In the genomic region with DNA sequence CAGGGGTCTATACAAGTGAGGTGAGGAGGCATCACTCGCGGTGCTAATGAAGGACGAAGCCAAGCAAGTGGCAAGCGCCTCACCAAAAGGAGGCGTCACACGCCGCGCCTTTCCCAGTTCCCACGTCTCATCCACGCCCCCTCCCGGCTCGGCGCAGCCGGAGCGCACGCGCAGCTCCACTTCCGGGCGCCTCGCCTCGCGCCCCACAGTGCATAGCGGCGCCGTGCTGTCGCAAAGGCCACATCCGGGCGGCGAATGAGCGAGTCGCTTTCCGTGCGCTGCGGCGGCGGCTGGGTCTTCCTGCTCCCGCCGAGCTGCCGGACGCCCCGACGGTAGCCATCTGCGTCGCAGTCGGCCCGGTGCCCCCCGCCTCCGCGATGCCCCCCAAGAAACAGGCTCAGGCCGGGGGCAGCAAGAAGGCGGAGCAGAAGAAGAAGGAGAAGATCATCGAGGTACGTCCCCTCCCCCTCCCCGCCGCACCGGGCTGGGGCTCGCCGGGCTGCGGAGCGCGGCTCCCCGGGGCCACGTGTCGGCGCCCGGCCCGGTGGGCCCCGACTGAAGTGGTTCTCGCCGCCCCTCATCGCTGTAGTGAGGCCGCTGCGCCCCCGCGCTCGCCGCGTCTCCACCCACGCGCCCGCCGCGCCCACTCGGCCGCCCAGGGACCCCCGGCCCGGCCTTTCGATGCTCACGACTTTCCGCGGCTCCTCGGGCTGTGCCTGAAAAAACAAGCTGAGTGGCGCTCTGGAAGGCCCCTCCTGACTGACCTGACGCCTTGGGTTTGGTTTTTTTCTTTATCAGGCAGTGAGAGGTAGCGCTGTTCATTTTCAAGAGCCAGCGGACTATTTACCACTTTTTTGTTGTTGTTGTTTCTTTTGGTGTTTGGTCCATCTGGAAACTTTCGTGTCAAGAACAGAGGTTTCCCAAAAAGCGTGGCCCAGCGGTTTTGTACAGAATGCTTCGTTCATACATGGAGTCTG, we compare ENCODE assay signal across 7 mouse cellular contexts. TPM values are rescaled to one million over a fixed set of nuclear protein-coding genes. Genes with fewer than 3 reads are reported as not detected.
DNase-seq lines count a peak whose midpoint lies in the region; ATAC-seq lines count a peak whose summit lies in the region.

Zc3h15 (plus strand) TSS at position 160 of the 977 bp plus-strand sequence.

- DNase-seq in adrenal gland, adult 2 months: peak; percentile 96
- peak; percentile 88 for DNase-seq in embryo, embryonic 11.5 days (ENCODE audit: low read depth, low spot score)
- peak; percentile 82 to 91 for DNase-seq in gastrocnemius, postnatal 36 days
- DNase-seq in left cerebral cortex, postnatal 25 days (ENCODE audit: low spot score in 2 of 2): peak; percentile 94 to 96
- DNase-seq in midbrain, embryonic 10.5 days (ENCODE audit: low spot score): peak; percentile 94
- peak; percentile 94 for DNase-seq in right cerebral cortex, postnatal 4 days

- intact Hi-C loops in gastrocnemius, postnatal 36 days (cut with DNase I): loop anchor here (2.0 to 5.0 kb wide), 2 partner anchors 80 to 128 kb away; partner anchors contain the start of gene Itgav
- intact Hi-C loops in left cerebral cortex, postnatal 25 days (cut with DNase I): loop anchor here (2.0 kb wide), 1 partner anchor 80 kb away; the partner anchor contains the start of gene Itgav

- H3K4me1 ChIP-seq in intestine, embryonic 15.5 days (replicated peaks): peaks cover 12% of the 10 kb centered on the region; the same call in 1 of the 2 replicates
- peaks cover 41% of the 10 kb centered on the region for H3K4me1 ChIP-seq in midbrain, embryonic 10.5 days

- H3K4me2 ChIP-seq in intestine, embryonic 15.5 days (replicated peaks): peak within 1 kb of the TSS; percentile 66

- peak within 1 kb of the TSS; percentile 84 for H3K27ac ChIP-seq in intestine, embryonic 15.5 days
- peak within 1 kb of the TSS; percentile 97 for H3K27ac ChIP-seq in midbrain, embryonic 10.5 days (replicated peaks)

- no peaks in the 10 kb centered on the region for H3K36me3 ChIP-seq in intestine, embryonic 15.5 days
- H3K36me3 ChIP-seq in midbrain, embryonic 10.5 days: no peaks in the 10 kb centered on the region

- no peaks in the 10 kb centered on the region for H3K27me3 ChIP-seq in intestine, embryonic 15.5 days (replicated peaks)
- no peaks in the 10 kb centered on the region for H3K27me3 ChIP-seq in midbrain, embryonic 10.5 days (ENCODE audit: low read depth, poor library complexity, severe bottlenecking)

- peak within 1 kb of the TSS; percentile 94 for H3K9ac ChIP-seq in intestine, embryonic 15.5 days

- H3K9me3 ChIP-seq in intestine, embryonic 15.5 days: no peaks in the 10 kb centered on the region
- no peaks in the 10 kb centered on the region for H3K9me3 ChIP-seq in midbrain, embryonic 10.5 days (replicated peaks)

- under 1% methylated on average over 83 of the region's 100 CpGs for WGBS in intestine, embryonic 15.5 days
- under 1% methylated on average over 97 of the region's 100 CpGs for WGBS in midbrain, embryonic 10.5 days

- peak; percentile 99 for ATAC-seq in intestine, embryonic 15.5 days

- H3K4me3 ChIP-seq in intestine, embryonic 15.5 days (replicated peaks): peak within 1 kb of the TSS; percentile 96
- peak within 1 kb of the TSS; percentile 96 for H3K4me3 ChIP-seq in midbrain, embryonic 10.5 days

RNA-seq across cellular contexts. Expression of gene Zc3h15, which starts in this region (rescaled TPM):
- 100 to 1,000 TPM in 1 of 2 experiments, 10 to 100 TPM in 1; 78.7 to 115 TPM for total RNA-seq in adrenal gland, adult 2 months (2021)
- polyA plus RNA-seq in adrenal gland, adult 2 months (2012; rRNA removed): 6.6 and 12.7 TPM in 2 replicates
- 10 to 100 TPM; 56.2 to 58.0 TPM for total RNA-seq in gastrocnemius, postnatal 36 days (2021)
- 108 and 145 TPM in 2 replicates for polyA plus RNA-seq in intestine, embryonic 15.5 days (2015; fragmentation: Nextera tagmentation; extraction: Ambion mirVana)
- total RNA-seq in left cerebral cortex, postnatal 25 days (2021): 100 to 1,000 TPM; 145 to 151 TPM
- polyA plus RNA-seq in midbrain, embryonic 10.5 days (2016; fragmentation: Nextera tagmentation; extraction: Ambion mirVana): 129 and 142 TPM in 2 replicates

Comparison
In these comparisons a context has a peak if more than half of its experiments do, and no peak if none do; other contexts are left out.
1. Peak in every context shown above with its lines: DNase-seq, ATAC-seq, H3K4me3 ChIP-seq and H3K27ac ChIP-seq.